In genomic region chr4:135920304-135921241, GRCm38 (mm10) we compare ENCODE assay signal across 8 mouse cellular contexts. TPM values are rescaled to one million over a fixed set of nuclear protein-coding genes. Genes with fewer than 3 reads are reported as not detected.
A peak's percentile ranks its signal among the peaks of the same experiment; 100 is the strongest.
DNase-seq lines count a peak whose midpoint lies in the region; ATAC-seq and TF ChIP-seq lines count a peak whose summit lies in the region.

Gene Fuca1 (plus strand): TSS chr4:135920735.

- ATAC-seq in forebrain, postnatal 0 days: peak; percentile 100
- peak; percentile 96 for ATAC-seq in lung, embryonic 15.5 days (ENCODE audit: borderline replicate concordance, extremely low read depth, low FRiP score, low TSS enrichment)

- under 1% methylated on average over 60 of the region's 60 CpGs for WGBS in cerebellum, adult 2 months
- 2% methylated on average over 60 of the region's 60 CpGs for WGBS in forebrain, postnatal 0 days
- WGBS in lung, embryonic 15.5 days: 1% methylated on average over 60 of the region's 60 CpGs

- no peaks in the 10 kb centered on the region for H3K27me3 ChIP-seq in MEL (ENCODE audit: control insufficient read depth in 1 of 2, insufficient read depth in 2 of 2, low read length in 2 of 2)
- no peaks in the 10 kb centered on the region for H3K27me3 ChIP-seq in cerebellum, adult 2 months (ENCODE audit: control insufficient read depth, insufficient read depth, low read length)
- no peaks in the 10 kb centered on the region for H3K27me3 ChIP-seq in forebrain, postnatal 0 days (ENCODE audit: insufficient read depth, low read length)
- H3K27me3 ChIP-seq in lung, embryonic 15.5 days: no peaks in the 10 kb centered on the region

- peak in 1 of 2 experiments; percentile 4; a peak in 1 of 4 replicates for TF ChIP-seq EP300 in MEL (IDR thresholded peaks at IDR 0.05; ENCODE audit: low read depth in 1 of 2, low read length in 2 of 2)

- H3K27ac ChIP-seq in MEL (ENCODE audit: control insufficient read depth, low read depth, low read length): peak within 1 kb of the TSS; percentile 90
- H3K27ac ChIP-seq in cerebellum, adult 2 months (ENCODE audit: insufficient read depth, low read length): no peak within 1 kb of the TSS
- peak within 1 kb of the TSS; percentile 74 for H3K27ac ChIP-seq in forebrain, postnatal 0 days (ENCODE audit: low read depth, low read length)
- peak within 1 kb of the TSS; percentile 76 for H3K27ac ChIP-seq in lung, embryonic 15.5 days

- peak within 1 kb of the TSS; percentile 77 to 98 for H3K4me3 ChIP-seq in MEL (ENCODE audit: control insufficient read depth in 1 of 2, insufficient read depth in 1 of 2, low read depth in 2 of 2, low read length in 2 of 2)
- H3K4me3 ChIP-seq in cerebellum, adult 2 months (replicated peaks; ENCODE audit: insufficient read depth, low read depth, low read length): peak within 1 kb of the TSS; percentile 70
- H3K4me3 ChIP-seq in forebrain, postnatal 0 days (ENCODE audit: low read depth, low read length): peak within 1 kb of the TSS; percentile 71
- peak within 1 kb of the TSS; percentile 67 for H3K4me3 ChIP-seq in lung, embryonic 15.5 days

- TF ChIP-seq POLR2A in MEL (IDR thresholded peaks at IDR 0.05; ENCODE audit: control insufficient read depth in 1 of 2, insufficient read depth in 1 of 2, low read depth in 1 of 2, low read length in 2 of 2, poor library complexity in 1 of 2): peak; percentile 62 to 80; a peak in 3 of 4 replicates
- peak; percentile 62 for TF ChIP-seq POLR2A in cerebellum, adult 2 months (IDR thresholded peaks at IDR 0.05; ENCODE audit: borderline replicate concordance, insufficient read depth, low read length)

- peak within 1 kb of the TSS; percentile 91 for H3K4me2 ChIP-seq in forebrain, postnatal 0 days (ENCODE audit: low read depth)
- peak within 1 kb of the TSS; percentile 91 for H3K4me2 ChIP-seq in lung, embryonic 15.5 days

- peak within 1 kb of the TSS; percentile 91 for H3K9ac ChIP-seq in MEL (ENCODE audit: control insufficient read depth, low read depth, low read length, poor library complexity, severe bottlenecking)
- peak within 1 kb of the TSS; percentile 61 for H3K9ac ChIP-seq in forebrain, postnatal 0 days
- H3K9ac ChIP-seq in lung, embryonic 15.5 days: peak within 1 kb of the TSS; percentile 69

- peaks cover 7 to 30% of the 10 kb centered on the region in 2 experiments for H3K4me1 ChIP-seq in MEL (ENCODE audit: control insufficient read depth in 1 of 2, insufficient read depth in 2 of 2, low read length in 2 of 2)
- H3K4me1 ChIP-seq in cerebellum, adult 2 months (ENCODE audit: control insufficient read depth, insufficient read depth, low read length): no peaks in the 10 kb centered on the region; the same call in 1 of the 2 replicates
- peaks cover 7% of the 10 kb centered on the region; the same call in 1 of the 2 replicates for H3K4me1 ChIP-seq in forebrain, postnatal 0 days (ENCODE audit: insufficient read depth)
- peaks cover 9% of the 10 kb centered on the region for H3K4me1 ChIP-seq in lung, embryonic 15.5 days

- H3K9me3 ChIP-seq in MEL (replicated peaks; ENCODE audit: insufficient read depth, low read length): no peaks in the 10 kb centered on the region
- no peaks in the 10 kb centered on the region for H3K9me3 ChIP-seq in forebrain, postnatal 0 days (ENCODE audit: low read length)
- no peaks in the 10 kb centered on the region for H3K9me3 ChIP-seq in lung, embryonic 15.5 days

- DNase-seq in MEL (ENCODE audit: low read depth, low spot score): peak; percentile 98
- DNase-seq in cerebellum, adult 2 months: peak; percentile 93 to 97
- peak; percentile 98 for DNase-seq in forebrain, postnatal 0 days
- peak; percentile 98 for DNase-seq in heart, postnatal 4 days
- DNase-seq in layer of hippocampus, adult 8-10 months (ENCODE audit: low spot score in 2 of 2): peak; percentile 90 to 95
- DNase-seq in ovary, adult 18-20 months (ENCODE audit: low spot score): peak; percentile 90
- peak; percentile 98 for DNase-seq in thymus, postnatal 0 days (ENCODE audit: low spot score)

- peak; percentile 25 for TF ChIP-seq RAD21 in MEL (IDR thresholded peaks at IDR 0.05; ENCODE audit: low read depth, low read length)

- peak in 2 of 3 experiments; percentile 68 to 92 for TF ChIP-seq CTCF in MEL (IDR thresholded peaks at IDR 0.05 in 2 of 3, conservative IDR thresholded peaks at IDR 0.05 in 1 of 3; ENCODE audit: control insufficient read depth in 1 of 3, insufficient read depth in 1 of 3, low read depth in 2 of 3, low read length in 3 of 3, poor library complexity in 1 of 3, severe bottlenecking in 1 of 3)
- TF ChIP-seq CTCF in cerebellum, adult 2 months (IDR thresholded peaks at IDR 0.05; ENCODE audit: borderline replicate concordance, insufficient read depth, low read depth, low read length): peak; percentile 58
- peak; percentile 83 for TF ChIP-seq CTCF in forebrain, postnatal 0 days (IDR thresholded peaks at IDR 0.05; ENCODE audit: low read depth)

- H3K36me3 ChIP-seq in MEL (ENCODE audit: control insufficient read depth in 1 of 2, insufficient read depth in 2 of 2, low read length in 2 of 2): peaks cover 0 to 22% of the 10 kb centered on the region in 2 experiments; a peak in 2 of 4 replicates
- no peaks in the 10 kb centered on the region for H3K36me3 ChIP-seq in forebrain, postnatal 0 days (ENCODE audit: insufficient read depth)
- peaks cover 5% of the 10 kb centered on the region; the same call in 1 of the 2 replicates for H3K36me3 ChIP-seq in lung, embryonic 15.5 days

- H3K79me2 ChIP-seq in MEL (ENCODE audit: control insufficient read depth, insufficient read depth, low read length, poor library complexity): peaks cover 11% of the 10 kb centered on the region

TF ChIP-seq in MEL, 35 proteins besides CTCF, POLR2A, EP300 and RAD21 (continues in another document):
- TF ChIP-seq USF1 (IDR thresholded peaks at IDR 0.05; ENCODE audit: low read depth, low read length): peak; percentile 8; the same call in 1 of the 2 replicates
- TF ChIP-seq ELF1 (IDR thresholded peaks at IDR 0.05; ENCODE audit: low read depth, low read length): peak; percentile 89
- no peak for TF ChIP-seq USF2 (IDR thresholded peaks at IDR 0.05; ENCODE audit: borderline replicate concordance in 1 of 2, insufficient read depth in 1 of 2, low read depth in 1 of 2, low read length in 2 of 2)
- TF ChIP-seq ZMIZ1 (IDR thresholded peaks at IDR 0.05; ENCODE audit: low read depth, low read length): peak; percentile 90
- TF ChIP-seq MEF2A (IDR thresholded peaks at IDR 0.05; ENCODE audit: extremely low read depth, insufficient replicate concordance, low read depth, low read length, poor library complexity, severe bottlenecking): no peak
- TF ChIP-seq RCOR1 (IDR thresholded peaks at IDR 0.05; ENCODE audit: low read depth, low read length): peak; percentile 33; the same call in 1 of the 2 replicates
- TF ChIP-seq SIN3A (IDR thresholded peaks at IDR 0.05; ENCODE audit: low read length): peak; percentile 56; the same call in 1 of the 2 replicates
- peak; percentile 90 for TF ChIP-seq POLR2AphosphoS2 (IDR thresholded peaks at IDR 0.05; ENCODE audit: low read length)
- peak; percentile 52; the same call in 1 of the 2 replicates for TF ChIP-seq MXI1 (IDR thresholded peaks at IDR 0.05; ENCODE audit: low read depth, low read length)
- TF ChIP-seq NELFE (IDR thresholded peaks at IDR 0.05; ENCODE audit: low read depth, low read length): peak; percentile 73
- TF ChIP-seq ZKSCAN1 (IDR thresholded peaks at IDR 0.05; ENCODE audit: low read depth, low read length): no peak
- peak; percentile 74 for TF ChIP-seq HCFC1 (IDR thresholded peaks at IDR 0.05; ENCODE audit: low read depth, low read length)
- TF ChIP-seq TBP (IDR thresholded peaks at IDR 0.05; ENCODE audit: low read depth, low read length): peak; percentile 70; the same call in 1 of the 2 replicates
- TF ChIP-seq E2F4 (IDR thresholded peaks at IDR 0.05; ENCODE audit: borderline replicate concordance, low read depth, low read length): no peak
- TF ChIP-seq GABPA (IDR thresholded peaks at IDR 0.05; ENCODE audit: low read depth, low read length): no peak; the same call in 1 of the 2 replicates
- no peak for TF ChIP-seq BHLHE40 (IDR thresholded peaks at IDR 0.05; ENCODE audit: borderline replicate concordance, low read depth, low read length)
- no peak for TF ChIP-seq JUND (IDR thresholded peaks at IDR 0.05; ENCODE audit: low read depth, low read length)
- no peak; the same call in 1 of the 2 replicates for TF ChIP-seq ZNF384 (IDR thresholded peaks at IDR 0.05; ENCODE audit: low read depth, low read length)
- peak; percentile 84 for TF ChIP-seq NRF1 (IDR thresholded peaks at IDR 0.05; ENCODE audit: insufficient read depth, low read depth, low read length, poor library complexity, severe bottlenecking)
- no peak; the same call in 1 of the 2 replicates for TF ChIP-seq CHD2 (IDR thresholded peaks at IDR 0.05; ENCODE audit: low read length)
- no peak for TF ChIP-seq GATA1 (IDR thresholded peaks at IDR 0.05; ENCODE audit: low read depth, low read length)
- peak; percentile 36; the same call in 1 of the 2 replicates for TF ChIP-seq MAX (IDR thresholded peaks at IDR 0.05; ENCODE audit: low read length)
- TF ChIP-seq ETS1 (IDR thresholded peaks at IDR 0.05; ENCODE audit: low read depth, low read length): no peak
- TF ChIP-seq MYB (IDR thresholded peaks at IDR 0.05; ENCODE audit: low read depth, low read length): no peak
- TF ChIP-seq SMC3 (IDR thresholded peaks at IDR 0.05; ENCODE audit: low read depth, low read length): peak; percentile 63
- peak; percentile 26; the same call in 1 of the 2 replicates for TF ChIP-seq TCF12 (IDR thresholded peaks at IDR 0.05; ENCODE audit: low read depth, low read length)
- TF ChIP-seq ZC3H11A (IDR thresholded peaks at IDR 0.05; ENCODE audit: low read depth, low read length): peak; percentile 19; the same call in 1 of the 2 replicates
- no peak for TF ChIP-seq MYC (IDR thresholded peaks at IDR 0.05; ENCODE audit: low read depth, low read length)
- TF ChIP-seq KAT2A (conservative IDR thresholded peaks at IDR 0.05; ENCODE audit: low read depth, low read length): peak; percentile 39; the same call in 1 of the 2 replicates

RNA-seq across cellular contexts. Expression of gene Fuca1, which starts in this region (rescaled TPM):
- total RNA-seq in MEL (2012; rRNA removed): 26.8 and 33.7 TPM in 2 replicates
- polyA plus RNA-seq in MEL (2012; ENCODE audit: insufficient read depth in 1 of 2, insufficient read length in 2 of 2, low read depth in 1 of 2, low replicate concordance in 2 of 2, missing spikeins in 1 of 2): 10 to 100 TPM in 1 of 2 experiments, not detected in 1; 48.6 TPM
- polyA plus RNA-seq in cerebellum, adult 2 months (2012; rRNA removed): 46.5 and 47.9 TPM in 2 replicates
- 30.9 and 33.2 TPM in 2 replicates for total RNA-seq in forebrain, postnatal 0 days (2014; rRNA removed)
- 67.7 and 75.2 TPM in 2 replicates for polyA plus RNA-seq in forebrain, postnatal 0 days (2015; fragmentation: Nextera tagmentation; extraction: Ambion mirVana)
- total RNA-seq in heart, postnatal 4 days (2021): 10 to 100 TPM; 42.4 to 45.9 TPM
- 10 to 100 TPM; 51.2 to 73.5 (median 59.2) TPM for total RNA-seq in layer of hippocampus, adult 8-10 months (2022)
- polyA plus RNA-seq in lung, embryonic 15.5 days (2015; fragmentation: Nextera tagmentation; extraction: Ambion mirVana): 71.7 and 76.4 TPM in 2 replicates
- polyA plus RNA-seq in thymus, postnatal 0 days (2015; fragmentation: Nextera tagmentation; extraction: Ambion mirVana): 56.0 and 63.5 TPM in 2 replicates
